Mouse (Mus musculus) thymus, adult 2 months (tissue): ENCODE data around the gene Ascc2.

ENCODE experiments used
- CTCF ChIP-seq: fragments of 200-500 bp; IDR thresholded peaks from 2 replicates; pipeline ENCODE4 v1.5.1; 2012; ENCODE audit warnings: mild to moderate bottlenecking, control low read depth, low read length, moderate library complexity, borderline replicate concordance; ENCODE audit not compliant: control insufficient read depth, poor library complexity, insufficient read depth; ENCODE audit errors: extremely low read depth
- POLR2A ChIP-seq: fragments of 200-500 bp; IDR thresholded peaks from 2 replicates; pipeline ENCODE4 v1.6.1; 2012; ENCODE audit warnings: mild to moderate bottlenecking, low read length, control low read depth, moderate library complexity; ENCODE audit not compliant: control insufficient read depth, poor library complexity, insufficient read depth; ENCODE audit errors: extremely low read depth

- no peak for TF ChIP-seq CTCF
- TF ChIP-seq POLR2A, result no peak
Observed at GRCm38 (mm10) chr11:4715596-4715995, 78.0 kb downstream of the Ascc2 start.
